20 mouse cellular contexts compared by ENCODE assay signal in genomic region chr14:59532986-59533385, GRCm38 (mm10).
A peak's percentile ranks its signal among the peaks of the same experiment; 100 is the strongest.
DNase-seq lines count a peak whose midpoint lies in the region; ATAC-seq lines count a peak whose summit lies in the region.
"Had no signal": no experiment of that assay in that cellular context is flagged by ENCODE, and none has a peak within 500 bp of the region (broad histone marks: within the 10 kb centered on the region; RNA-seq: fewer than 3 reads in every experiment).

No protein-coding gene starts in this region.

- H3K4me1 ChIP-seq in embryonic facial prominence, embryonic 14.5 days (ENCODE audit: control insufficient read depth, insufficient read depth, low read length), result no peaks in the 10 kb centered on the region
- peaks cover 17% of the 10 kb centered on the region for H3K4me1 ChIP-seq in embryonic facial prominence, embryonic 10.5 days
- H3K4me1 ChIP-seq in lung, embryonic 15.5 days, result peaks cover 29% of the 10 kb centered on the region; the same call in 1 of the 2 replicates
- H3K4me1 ChIP-seq in stomach, embryonic 15.5 days, result no peaks in the 10 kb centered on the region
- H3K4me1 ChIP-seq: forebrain, embryonic 13.5 days had no signal

- DNase-seq in embryonic facial prominence, embryonic 14.5 days (ENCODE audit: low spot score), result peak; percentile 45
- DNase-seq in embryonic facial prominence, embryonic 10.5 days (ENCODE audit: low spot score), result no peak
- DNase-seq in lung, postnatal 36 days, result no peak
- peak; percentile 43 for DNase-seq in large intestine, adult 2 months (ENCODE audit: low read depth, low spot score)
- no peak for DNase-seq in embryo, embryonic 11 days
- DNase-seq in adrenal gland, postnatal 14 days, result no peak
- DNase-seq: adrenal gland, postnatal 10 days; cerebellum, postnatal 10 days; gastrocnemius, postnatal 36 days; heart, postnatal 10 days; midbrain, embryonic 14.5 days; spleen, adult 18-20 months had no signal

- 77% methylated on average over 1 of the region's 1 CpGs for WGBS in embryonic facial prominence, embryonic 14.5 days
- 86% methylated on average over 1 of the region's 1 CpGs for WGBS in embryonic facial prominence, embryonic 10.5 days
- WGBS in lung, embryonic 15.5 days, result 62% methylated on average over 1 of the region's 1 CpGs
- WGBS in large intestine, adult 2 months, result 38% methylated on average over 1 of the region's 1 CpGs
- WGBS in stomach, embryonic 15.5 days, result 64% methylated on average over 1 of the region's 1 CpGs

- no peaks in the 10 kb centered on the region for H3K27me3 ChIP-seq in embryonic facial prominence, embryonic 14.5 days (replicated peaks; ENCODE audit: control insufficient read depth, insufficient read depth, low read length)
- H3K27me3 ChIP-seq in embryonic facial prominence, embryonic 10.5 days (replicated peaks; ENCODE audit: low read depth, poor library complexity, severe bottlenecking), result no peaks in the 10 kb centered on the region
- no peaks in the 10 kb centered on the region for H3K27me3 ChIP-seq in lung, embryonic 15.5 days
- H3K27me3 ChIP-seq in stomach, embryonic 15.5 days (replicated peaks), result no peaks in the 10 kb centered on the region
- H3K27me3 ChIP-seq: Patski had no signal

- no peak overlapping the region for H3K27ac ChIP-seq in embryonic facial prominence, embryonic 14.5 days (replicated peaks; ENCODE audit: low read depth, low read length)
- no peak overlapping the region for H3K27ac ChIP-seq in embryonic facial prominence, embryonic 10.5 days (replicated peaks)
- peak overlapping the region; percentile 51 for H3K27ac ChIP-seq in lung, embryonic 15.5 days
- peak overlapping the region; percentile 77 for H3K27ac ChIP-seq in stomach, embryonic 15.5 days
- H3K27ac ChIP-seq: forebrain, embryonic 13.5 days; kidney, postnatal 0 days had no signal

- no peak overlapping the region for H3K4me2 ChIP-seq in embryonic facial prominence, embryonic 14.5 days (ENCODE audit: low read depth, low read length)
- no peak overlapping the region for H3K4me2 ChIP-seq in lung, embryonic 15.5 days
- no peak overlapping the region for H3K4me2 ChIP-seq in stomach, embryonic 15.5 days
- H3K4me2 ChIP-seq: forebrain, embryonic 13.5 days; heart, embryonic 11.5 days had no signal

- no peak overlapping the region for H3K4me3 ChIP-seq in embryonic facial prominence, embryonic 14.5 days (ENCODE audit: low read depth, low read length)
- H3K4me3 ChIP-seq in embryonic facial prominence, embryonic 10.5 days, result no peak overlapping the region
- H3K4me3 ChIP-seq in lung, embryonic 15.5 days, result no peak overlapping the region
- H3K4me3 ChIP-seq in stomach, embryonic 15.5 days (replicated peaks), result no peak overlapping the region
- H3K4me3 ChIP-seq: forebrain, embryonic 13.5 days; myocyte had no signal

- peak; percentile 47; the same call in 1 of the 2 replicates for ATAC-seq in embryonic facial prominence, embryonic 14.5 days (ENCODE audit: low read depth)
- ATAC-seq in lung, embryonic 15.5 days (ENCODE audit: borderline replicate concordance, extremely low read depth, low FRiP score, low TSS enrichment), result no peak
- peak; percentile 88 for ATAC-seq in stomach, embryonic 15.5 days (ENCODE audit: insufficient read depth, low FRiP score, low read depth)
- ATAC-seq: CD4-positive, CD25-positive, alpha-beta regulatory T cell, adult 4 months; forebrain, embryonic 13.5 days; Patski had no signal

- H3K36me3 ChIP-seq in embryonic facial prominence, embryonic 14.5 days (ENCODE audit: control insufficient read depth, insufficient read depth, low read length), result no peaks in the 10 kb centered on the region
- H3K36me3 ChIP-seq in embryonic facial prominence, embryonic 10.5 days (replicated peaks), result no peaks in the 10 kb centered on the region
- H3K36me3 ChIP-seq in lung, embryonic 15.5 days, result 0 out of 2 replicates have a peak, but pooled peaks cover 2% of the 10 kb centered on the region
- 0 out of 2 replicates have a peak, but pooled peaks cover 3% of the 10 kb centered on the region for H3K36me3 ChIP-seq in stomach, embryonic 15.5 days

- no peak overlapping the region for H3K9ac ChIP-seq in embryonic facial prominence, embryonic 14.5 days (ENCODE audit: low read depth, low read length)
- H3K9ac ChIP-seq in lung, embryonic 15.5 days, result no peak overlapping the region
- no peak overlapping the region for H3K9ac ChIP-seq in stomach, embryonic 15.5 days
- H3K9ac ChIP-seq: forebrain, embryonic 13.5 days had no signal

- H3K9me3 ChIP-seq in embryonic facial prominence, embryonic 14.5 days (ENCODE audit: control insufficient read depth, low read length), result no peaks in the 10 kb centered on the region
- H3K9me3 ChIP-seq in embryonic facial prominence, embryonic 10.5 days, result no peaks in the 10 kb centered on the region
- H3K9me3 ChIP-seq in lung, embryonic 15.5 days, result no peaks in the 10 kb centered on the region
- H3K9me3 ChIP-seq in stomach, embryonic 15.5 days, result no peaks in the 10 kb centered on the region
- H3K9me3 ChIP-seq: forebrain, embryonic 13.5 days had no signal

Comparison
In these comparisons a context has a peak if more than half of its experiments do, and no peak if none do; other contexts are left out.
1. DNase-seq: peak in embryonic facial prominence, embryonic 14.5 days (single experiment) and large intestine, adult 2 months (single experiment); none in embryonic facial prominence, embryonic 10.5 days (single experiment), lung, postnatal 36 days (single experiment), embryo, embryonic 11 days (single experiment) and adrenal gland, postnatal 14 days (single experiment).
2. H3K27ac ChIP-seq: peak in lung, embryonic 15.5 days (single experiment) and stomach, embryonic 15.5 days (single experiment); none in embryonic facial prominence, embryonic 14.5 days (single experiment) and embryonic facial prominence, embryonic 10.5 days (single experiment).